Mouse (Mus musculus) kidney, postnatal 4 days (tissue): Measurements from ENCODE around the gene Rbm17.
"Not testable (repeated sequence)": the region's sequence is repeated elsewhere in the genome, so short reads cannot be mapped to it uniquely, and the experiment has no call there.

Experiments used
- DNase-seq, 2 experiments: peaks; one replicate each; pipeline ENCODE4 v3.0.0; 2021; ENCODE audit warnings: mixed read lengths in 2 of 2

Gene Rbm17

GRCm38 (mm10) chr2:11604053-11604452, at the start of gene Rbm17:
TSS of gene Rbm17 (minus strand) at chr2:11604153.
- DNase-seq, result no peak

- no peak for DNase-seq
Observed at GRCm38 (mm10) chr2:11653330-11653729, 49.4 kb upstream of the Rbm17 start.

- DNase-seq, result no peak
Observed at GRCm38 (mm10) chr2:11652780-11653179, 48.8 kb upstream of the Rbm17 start.

- DNase-seq, result no peak
Observed at GRCm38 (mm10) chr2:11652196-11652595, 48.2 kb upstream of the Rbm17 start.

- DNase-seq, result no peak
Observed at GRCm38 (mm10) chr2:11651476-11651875, 47.5 kb upstream of the Rbm17 start.

- DNase-seq, result no peak
Observed at GRCm38 (mm10) chr2:11645297-11645696, 41.3 kb upstream of the Rbm17 start.

GRCm38 (mm10) chr2:11644057-11644456, 40.1 kb upstream of the Rbm17 start:
- DNase-seq, result no peak

- DNase-seq, result no peak
Observed at GRCm38 (mm10) chr2:11642451-11642941, 38.5 kb upstream of the Rbm17 start, which contains the start of gene Il2ra. TSS of gene Il2ra (plus strand) at chr2:11642807.

GRCm38 (mm10) chr2:11637115-11637514, 33.2 kb upstream of the Rbm17 start:
- no peak for DNase-seq

- DNase-seq, result no peak
Observed at GRCm38 (mm10) chr2:11636138-11636480, 32.2 kb upstream of the Rbm17 start.

GRCm38 (mm10) chr2:11635471-11636137, 31.7 kb upstream of the Rbm17 start:
- DNase-seq, result no peak

GRCm38 (mm10) chr2:11635035-11635434, 31.1 kb upstream of the Rbm17 start:
- no peak for DNase-seq

- no peak for DNase-seq
Observed at GRCm38 (mm10) chr2:11625890-11626289, 21.9 kb upstream of the Rbm17 start, which contains the start of gene Gm17490. TSS of gene Gm17490 (minus strand) at chr2:11626264.

- no peak for DNase-seq
Observed at GRCm38 (mm10) chr2:11623726-11624125, 19.8 kb upstream of the Rbm17 start.

GRCm38 (mm10) chr2:11623173-11623572, 19.2 kb upstream of the Rbm17 start:
- DNase-seq, result no peak

GRCm38 (mm10) chr2:11619598-11619997, 15.6 kb upstream of the Rbm17 start:
- DNase-seq, result no peak

- DNase-seq, result no peak
Observed at GRCm38 (mm10) chr2:11616846-11617245, 12.9 kb upstream of the Rbm17 start.

- DNase-seq, result not testable (repeated sequence)
Observed at GRCm38 (mm10) chr2:11612939-11613338, 9.0 kb upstream of the Rbm17 start.

GRCm38 (mm10) chr2:11606718-11607117, 2.8 kb upstream of the Rbm17 start:
- DNase-seq, result not testable (repeated sequence)

GRCm38 (mm10) chr2:11604911-11605310, 958 bp upstream of the Rbm17 start:
- DNase-seq, result no peak

GRCm38 (mm10) chr2:11602506-11603489, 1.2 kb downstream of the Rbm17 start:
- DNase-seq, result peak; percentile 97

- DNase-seq, result no peak
Observed at GRCm38 (mm10) chr2:11601795-11602194, 2.2 kb downstream of the Rbm17 start.

- no peak for DNase-seq
Observed at GRCm38 (mm10) chr2:11597906-11598305, 6.0 kb downstream of the Rbm17 start.

- no peak for DNase-seq
Observed at GRCm38 (mm10) chr2:11596690-11597089, 7.3 kb downstream of the Rbm17 start.
